13 mouse cellular contexts compared by ENCODE assay signal in the genomic region with DNA sequence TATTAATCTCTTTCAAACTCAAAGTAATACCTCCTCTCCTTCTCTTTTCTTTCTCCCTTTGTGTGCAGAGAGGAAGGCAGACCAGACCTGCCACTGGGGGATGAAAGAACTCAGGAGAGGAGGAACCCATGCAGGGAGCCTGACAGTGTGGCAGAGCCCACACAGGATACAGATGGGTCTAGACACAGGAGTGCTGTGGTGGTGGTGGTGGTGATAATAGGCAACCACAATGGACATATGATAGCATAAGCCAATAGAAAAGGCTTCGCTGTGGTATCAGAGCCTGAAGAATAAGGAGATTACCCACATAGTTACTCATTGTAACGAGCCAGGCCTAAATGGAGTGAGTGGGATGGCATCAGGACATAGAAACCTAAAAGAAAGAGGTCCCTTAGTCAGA. TPM values are rescaled to one million over a fixed set of nuclear protein-coding genes. Genes with fewer than 3 reads are reported as not detected.
"Had no signal": no experiment of that assay in that cellular context is flagged by ENCODE, and none has a peak within 500 bp of the region (broad histone marks: within the 10 kb centered on the region; RNA-seq: fewer than 3 reads in every experiment).

No protein-coding gene starts in this region.

- H3K4me3 ChIP-seq: left cerebral cortex, adult 2 months; limb, embryonic 15.5 days; midbrain, embryonic 13.5 days; neural tube, embryonic 15.5 days had no signal

- H3K4me1 ChIP-seq: limb, embryonic 15.5 days; midbrain, embryonic 13.5 days; neural tube, embryonic 15.5 days had no signal

- H3K9ac ChIP-seq: limb, embryonic 15.5 days; midbrain, embryonic 13.5 days; neural tube, embryonic 15.5 days had no signal

- ATAC-seq: intestine, embryonic 16.5 days; lung, postnatal 0 days; midbrain, embryonic 13.5 days had no signal

- H3K27me3 ChIP-seq: limb, embryonic 15.5 days; midbrain, embryonic 13.5 days; neural tube, embryonic 15.5 days had no signal

- H3K4me2 ChIP-seq: limb, embryonic 15.5 days; midbrain, embryonic 13.5 days; neural tube, embryonic 15.5 days had no signal

- H3K36me3 ChIP-seq: limb, embryonic 15.5 days; midbrain, embryonic 13.5 days; neural tube, embryonic 15.5 days had no signal

- H3K9me3 ChIP-seq: limb, embryonic 15.5 days; midbrain, embryonic 13.5 days; neural tube, embryonic 15.5 days had no signal

- DNase-seq: kidney, adult 2 months; kidney, postnatal 25 days; lung, adult 2 months; lung, postnatal 36 days; right cerebral cortex, adult 18-20 months had no signal

- H3K27ac ChIP-seq: left cerebral cortex, adult 2 months; limb, embryonic 15.5 days; midbrain, embryonic 13.5 days; neural tube, embryonic 15.5 days; stomach, postnatal 0 days had no signal

RNA-seq across cellular contexts. Expression of a gene that starts 23.3 kb away (rescaled TPM):
- polyA plus RNA-seq: limb, embryonic 11.5 days had no signal
